Mouse (Mus musculus) heart, postnatal 0 days (tissue): Measurements from ENCODE around the gene Zfp36l1.

Experiments used
- CTCF ChIP-seq: IDR thresholded peaks from 2 replicates; pipeline ENCODE4 v1.5.1; 2016; ENCODE audit warnings: antibody characterized with exemption, control low read depth, low read depth
- EP300 ChIP-seq: IDR thresholded peaks from 2 replicates; pipeline ENCODE4 v1.6.1; 2016; ENCODE audit warnings: antibody characterized with exemption, low read depth

- TF ChIP-seq CTCF, result no peak
- TF ChIP-seq EP300, result no peak
These were observed 28.2 kb upstream of the Zfp36l1 start for GRCm38 (mm10) chr12:80141011-80141410.
